Mouse (Mus musculus) embryonic facial prominence, embryonic 15.5 days (tissue): ENCODE measurements around the gene Gba2. TPM values are rescaled to one million over a fixed set of nuclear protein-coding genes. Genes with fewer than 3 reads are reported as not detected.

Experiments used
- polyA plus RNA-seq: library from polyadenylated mRNA; unstranded; fragments of >200 nt; fragmentation: Nextera tagmentation; extraction: Ambion mirVana; gene quantifications from 2 replicates; pipeline ENCODE4 v1.2.1, GENCODE M21; 2015

Gene Gba2
- polyA plus RNA-seq, 1 experiment from 2014 or later, result 22.3 TPM

Other genes with a start within 250 kb of the Gba2 start
- gene Rusc2, start 196.9 kb downstream of the Gba2 start, polyA plus RNA-seq, result 18.2 TPM in 2 replicates
- 0.41 and 0.44 TPM in 2 replicates for gene Fam166b, start 149.7 kb downstream of the Gba2 start, polyA plus RNA-seq
- gene Tesk1, start 136.9 kb downstream of the Gba2 start, polyA plus RNA-seq, result 9.2 and 9.3 TPM in 2 replicates
- gene Cd72, start 124.2 kb downstream of the Gba2 start, polyA plus RNA-seq, result 3.1 and 3.8 TPM in 2 replicates
- not detected in 2 replicates for gene Sit1, start 95.1 kb downstream of the Gba2 start, polyA plus RNA-seq
- gene Ccdc107, start 86.0 kb downstream of the Gba2 start, polyA plus RNA-seq, result 71.7 and 81.0 TPM in 2 replicates
- gene Arhgef39, start 79.2 kb downstream of the Gba2 start, polyA plus RNA-seq, result 36.8 and 39.8 TPM in 2 replicates
- gene Car9, start 71.9 kb downstream of the Gba2 start, polyA plus RNA-seq, result 2.5 and 4.8 TPM in 2 replicates
- 456 and 604 TPM in 2 replicates for gene Tpm2, start 55.1 kb downstream of the Gba2 start, polyA plus RNA-seq
- 77.5 and 88.2 TPM in 2 replicates for gene Creb3, start 16.5 kb downstream of the Gba2 start, polyA plus RNA-seq
- 55.8 and 60.9 TPM in 2 replicates for gene Tln1, start 16.2 kb downstream of the Gba2 start, polyA plus RNA-seq
- 28.6 and 32.5 TPM in 2 replicates for gene Rgp1, start 158 bp downstream of the Gba2 start, polyA plus RNA-seq
- gene Msmp, start 5.6 kb upstream of the Gba2 start, polyA plus RNA-seq, result 1.5 and 1.6 TPM in 2 replicates
- 19.7 and 20.9 TPM in 2 replicates for gene Npr2, start 53.1 kb upstream of the Gba2 start, polyA plus RNA-seq
- 7.5 and 10.6 TPM in 2 replicates for gene Spag8, start 74.7 kb upstream of the Gba2 start, polyA plus RNA-seq
- 88.1 and 91.2 TPM in 2 replicates for gene Hint2, start 77.6 kb upstream of the Gba2 start, polyA plus RNA-seq
- gene Tmem8b, start 90.1 kb upstream of the Gba2 start, polyA plus RNA-seq, result 5.3 and 6.1 TPM in 2 replicates
- gene Fam221b, start 90.3 kb upstream of the Gba2 start, polyA plus RNA-seq, result 2.9 and 4.3 TPM in 2 replicates
- gene Olfr70, start 121.9 kb upstream of the Gba2 start, polyA plus RNA-seq, result not detected in 2 replicates
- gene Olfr71, start 131.4 kb upstream of the Gba2 start, polyA plus RNA-seq, result not detected in 2 replicates
- gene Hrct1, start 148.3 kb upstream of the Gba2 start, polyA plus RNA-seq, result 0.99 and 1.2 TPM in 2 replicates
- gene Spaar, start 151.2 kb upstream of the Gba2 start, polyA plus RNA-seq, result 0.09 and 0.31 TPM in 2 replicates
- gene Olfr159, start 192.1 kb upstream of the Gba2 start, polyA plus RNA-seq, result not detected in 2 replicates
- 0.13 TPM in 1 of 2 replicates, not detected in the other for gene Olfr156, start 245.0 kb upstream of the Gba2 start, polyA plus RNA-seq